Mouse (Mus musculus): ENCODE measurements at regions not wholly inside any gene's neighbourhood (a gene's known extent, or its start where the extent isn't known, plus 50 kb on each side); places are given as distances from the start of the nearest gene placed in this dataset.

Small RNA genes in the stretch of these regions (microRNA-seq; reads per million reads assigned to microRNA genes)
- 0 reads per million in 2 experiments for gene Mir5118

Measured in gastrocnemius, postnatal 36 days (tissue).